Mouse (Mus musculus): ENCODE results near the gene Crmp1. TPM values are rescaled to one million over a fixed set of nuclear protein-coding genes. Genes with fewer than 3 reads are reported as not detected.

Gene Crmp1
- polyA plus RNA-seq, 1 experiment, result 207 TPM

- WGBS, result 75% methylated on average over 11 of the region's 11 CpGs
- no peak for DNase-seq
- H3K27me3 ChIP-seq (ENCODE audit: control insufficient read depth, insufficient read depth, low read length), result no peaks in the 10 kb centered on the region
These were observed 39.3 kb downstream of the Crmp1 start for GRCm38 (mm10) chr5:37281021-37281420.

GRCm38 (mm10) chr5:37288374-37288773 lies 46.6 kb downstream of the Crmp1 start:
- H3K27me3 ChIP-seq (ENCODE audit: control insufficient read depth, insufficient read depth, low read length), result no peaks in the 10 kb centered on the region
- 31% methylated on average over 3 of the region's 3 CpGs for WGBS
- H3K4me3 ChIP-seq (replicated peaks; ENCODE audit: insufficient read depth, low read depth, low read length), result no peak overlapping the region
- H3K27ac ChIP-seq (ENCODE audit: insufficient read depth, low read length), result no peak overlapping the region
- no peak for TF ChIP-seq POLR2A (IDR thresholded peaks at IDR 0.05; ENCODE audit: borderline replicate concordance, insufficient read depth, low read length)
- TF ChIP-seq CTCF (IDR thresholded peaks at IDR 0.05; ENCODE audit: borderline replicate concordance, insufficient read depth, low read depth, low read length), result peak; percentile 91
- peaks cover 5% of the 10 kb centered on the region; the same call in 1 of the 2 replicates for H3K4me1 ChIP-seq (ENCODE audit: control insufficient read depth, insufficient read depth, low read length)
- peak; percentile 71 to 75 for DNase-seq

More at GRCm38 (mm10) chr5:37281021-37281420, 39.3 kb downstream of the Crmp1 start:
- H3K4me1 ChIP-seq (ENCODE audit: control insufficient read depth, insufficient read depth, low read length), result no peaks in the 10 kb centered on the region
- TF ChIP-seq POLR2A (IDR thresholded peaks at IDR 0.05; ENCODE audit: borderline replicate concordance, insufficient read depth, low read length), result no peak
- TF ChIP-seq CTCF (IDR thresholded peaks at IDR 0.05; ENCODE audit: borderline replicate concordance, insufficient read depth, low read depth, low read length), result no peak
- no peak overlapping the region for H3K4me3 ChIP-seq (replicated peaks; ENCODE audit: insufficient read depth, low read depth, low read length)
- no peak overlapping the region for H3K27ac ChIP-seq (ENCODE audit: insufficient read depth, low read length)

- peak; percentile 42 to 50 for DNase-seq
- WGBS, result 28% methylated on average over 3 of the region's 3 CpGs
- Histone ChIP-seq H3K4me3 (replicated peaks; ENCODE audit: insufficient read depth, low read depth, low read length) (no peak overlapping the region), H3K27ac (ENCODE audit: insufficient read depth, low read length) (no peak overlapping the region), H3K27me3 (ENCODE audit: control insufficient read depth, insufficient read depth, low read length) (no peaks in the 10 kb centered on the region), H3K4me1 (ENCODE audit: control insufficient read depth, insufficient read depth, low read length) (peaks cover 5% of the 10 kb centered on the region; the same call in 1 of the 2 replicates)
- no peak for TF ChIP-seq POLR2A (IDR thresholded peaks at IDR 0.05; ENCODE audit: borderline replicate concordance, insufficient read depth, low read length)
- peak; percentile 82 for TF ChIP-seq CTCF (IDR thresholded peaks at IDR 0.05; ENCODE audit: borderline replicate concordance, insufficient read depth, low read depth, low read length)
These were observed 47.5 kb downstream of the Crmp1 start for GRCm38 (mm10) chr5:37289236-37289635.

GRCm38 (mm10) chr5:37290983-37291382 lies 49.2 kb downstream of the Crmp1 start:
- H3K4me1 ChIP-seq (ENCODE audit: control insufficient read depth, insufficient read depth, low read length), result peaks cover 5% of the 10 kb centered on the region; the same call in 1 of the 2 replicates
- no peaks in the 10 kb centered on the region for H3K27me3 ChIP-seq (ENCODE audit: control insufficient read depth, insufficient read depth, low read length)
- no peak overlapping the region for H3K4me3 ChIP-seq (replicated peaks; ENCODE audit: insufficient read depth, low read depth, low read length)
- no peak overlapping the region for H3K27ac ChIP-seq (ENCODE audit: insufficient read depth, low read length)
- DNase-seq, result peak; percentile 19 to 32
- TF ChIP-seq POLR2A (IDR thresholded peaks at IDR 0.05; ENCODE audit: borderline replicate concordance, insufficient read depth, low read length) (no peak), CTCF (IDR thresholded peaks at IDR 0.05; ENCODE audit: borderline replicate concordance, insufficient read depth, low read depth, low read length) (peak; percentile 72)
- 59% methylated on average over 9 of the region's 9 CpGs for WGBS

- Histone ChIP-seq H3K27ac (ENCODE audit: insufficient read depth, low read length) (no peak overlapping the region), H3K27me3 (ENCODE audit: control insufficient read depth, insufficient read depth, low read length) (no peaks in the 10 kb centered on the region), H3K4me1 (ENCODE audit: control insufficient read depth, insufficient read depth, low read length) (no peaks in the 10 kb centered on the region), H3K4me3 (replicated peaks; ENCODE audit: insufficient read depth, low read depth, low read length) (no peak overlapping the region)
- DNase-seq, result no peak
- TF ChIP-seq POLR2A (IDR thresholded peaks at IDR 0.05; ENCODE audit: borderline replicate concordance, insufficient read depth, low read length), result no peak
- TF ChIP-seq CTCF (IDR thresholded peaks at IDR 0.05; ENCODE audit: borderline replicate concordance, insufficient read depth, low read depth, low read length), result no peak
- 15% methylated on average over 10 of the region's 10 CpGs for WGBS
These were observed 55.0 kb downstream of the Crmp1 start for GRCm38 (mm10) chr5:37296717-37297116.

GRCm38 (mm10) chr5:37298370-37298769 lies 56.6 kb downstream of the Crmp1 start:
- no peaks in the 10 kb centered on the region for H3K4me1 ChIP-seq (ENCODE audit: control insufficient read depth, insufficient read depth, low read length)
- DNase-seq, result peak in 1 of 2 experiments; percentile 43
- no peak overlapping the region for H3K4me3 ChIP-seq (replicated peaks; ENCODE audit: insufficient read depth, low read depth, low read length)
- no peak for TF ChIP-seq POLR2A (IDR thresholded peaks at IDR 0.05; ENCODE audit: borderline replicate concordance, insufficient read depth, low read length)
- peak; percentile 93 for TF ChIP-seq CTCF (IDR thresholded peaks at IDR 0.05; ENCODE audit: borderline replicate concordance, insufficient read depth, low read depth, low read length)
- no peaks in the 10 kb centered on the region for H3K27me3 ChIP-seq (ENCODE audit: control insufficient read depth, insufficient read depth, low read length)
- 15% methylated on average over 7 of the region's 7 CpGs for WGBS
- no peak overlapping the region for H3K27ac ChIP-seq (ENCODE audit: insufficient read depth, low read length)

- TF ChIP-seq POLR2A (IDR thresholded peaks at IDR 0.05; ENCODE audit: borderline replicate concordance, insufficient read depth, low read length) (no peak), CTCF (IDR thresholded peaks at IDR 0.05; ENCODE audit: borderline replicate concordance, insufficient read depth, low read depth, low read length) (no peak)
- DNase-seq, result no peak
- H3K27me3 ChIP-seq (ENCODE audit: control insufficient read depth, insufficient read depth, low read length), result no peaks in the 10 kb centered on the region
- no peaks in the 10 kb centered on the region for H3K4me1 ChIP-seq (ENCODE audit: control insufficient read depth, insufficient read depth, low read length)
- H3K27ac ChIP-seq (ENCODE audit: insufficient read depth, low read length), result no peak overlapping the region
- WGBS, result 66% methylated on average over 9 of the region's 9 CpGs
- H3K4me3 ChIP-seq (replicated peaks; ENCODE audit: insufficient read depth, low read depth, low read length), result no peak overlapping the region
These were observed 68.3 kb downstream of the Crmp1 start for GRCm38 (mm10) chr5:37310026-37310425.

GRCm38 (mm10) chr5:37312980-37313722 lies 71.4 kb downstream of the Crmp1 start:
- WGBS, result 91% methylated on average over 12 of the region's 12 CpGs
- no peak overlapping the region for H3K4me3 ChIP-seq (replicated peaks; ENCODE audit: insufficient read depth, low read depth, low read length)
- H3K27me3 ChIP-seq (ENCODE audit: control insufficient read depth, insufficient read depth, low read length), result no peaks in the 10 kb centered on the region
- TF ChIP-seq CTCF (IDR thresholded peaks at IDR 0.05; ENCODE audit: borderline replicate concordance, insufficient read depth, low read depth, low read length), result no peak
- TF ChIP-seq POLR2A (IDR thresholded peaks at IDR 0.05; ENCODE audit: borderline replicate concordance, insufficient read depth, low read length), result no peak
- no peak for DNase-seq
- H3K4me1 ChIP-seq (ENCODE audit: control insufficient read depth, insufficient read depth, low read length), result no peaks in the 10 kb centered on the region
- H3K27ac ChIP-seq (ENCODE audit: insufficient read depth, low read length), result no peak overlapping the region
